Mouse (Mus musculus) cerebellum, adult 9-11 months (tissue): ENCODE results near the gene Gm17019.
"Not testable (repeated sequence)": the region's sequence is repeated elsewhere in the genome, so short reads cannot be mapped to it uniquely, and the experiment has no call there.

Source experiments
- DNase-seq: peaks from one replicate; pipeline ENCODE4 v3.0.0; 2022

Gm17019 gene

GRCm38 (mm10) chr5:14996670-14997249 lies 36.0 kb downstream of the Gm17019 start:
- not testable (repeated sequence) for DNase-seq

GRCm38 (mm10) chr5:14994124-14994523 lies 38.7 kb downstream of the Gm17019 start:
- not testable (repeated sequence) for DNase-seq

- DNase-seq: not testable (repeated sequence)
Measured at GRCm38 (mm10) chr5:14990375-14991158, 42.2 kb downstream of the Gm17019 start.

GRCm38 (mm10) chr5:14986649-14987387 lies 46.0 kb downstream of the Gm17019 start:
- not testable (repeated sequence) for DNase-seq
